Mouse (Mus musculus): ENCODE results near the gene Klhdc1.
A peak's percentile ranks its signal among the peaks of the same experiment; 100 is the strongest.

The Klhdc1 gene

GRCm38 (mm10) chr12:69240876-69241275 is at the start of gene Klhdc1:
Gene Klhdc1, plus strand, starts transcription at chr12:69241176.
- no peak for DNase-seq (ENCODE audit: low read depth, low spot score)

GRCm38 (mm10) chr12:69191396-69191795 is 49.6 kb upstream of the Klhdc1 start:
- DNase-seq (ENCODE audit: low read depth, low spot score) = no peak

- no peak for DNase-seq (ENCODE audit: low read depth, low spot score)
Measured at GRCm38 (mm10) chr12:69192637-69193036, 48.3 kb upstream of the Klhdc1 start.

- DNase-seq (ENCODE audit: low read depth, low spot score) = peak; percentile 54
Measured at GRCm38 (mm10) chr12:69196444-69197377, 44.3 kb upstream of the Klhdc1 start, which contains the start of gene Gm49383. Gene Gm49383, minus strand, starts transcription at chr12:69197104.

- DNase-seq (ENCODE audit: low read depth, low spot score) = no peak
Measured at GRCm38 (mm10) chr12:69197378-69198163, 43.4 kb upstream of the Klhdc1 start.

- DNase-seq (ENCODE audit: low read depth, low spot score) = peak; percentile 51
Measured at GRCm38 (mm10) chr12:69198164-69198535, 42.8 kb upstream of the Klhdc1 start, which contains the start of gene Dnaaf2. Gene Dnaaf2, minus strand, starts transcription at chr12:69198429.

- no peak for DNase-seq (ENCODE audit: low read depth, low spot score)
Measured at GRCm38 (mm10) chr12:69198985-69199384, 42.0 kb upstream of the Klhdc1 start.

GRCm38 (mm10) chr12:69204052-69204833 is 36.7 kb upstream of the Klhdc1 start, which contains the start of gene Gm49384:
Gene Gm49384, minus strand, starts transcription at chr12:69204267.
- DNase-seq (ENCODE audit: low read depth, low spot score) = no peak

- no peak for DNase-seq (ENCODE audit: low read depth, low spot score)
Measured at GRCm38 (mm10) chr12:69207396-69207795, 33.6 kb upstream of the Klhdc1 start.

GRCm38 (mm10) chr12:69207926-69208325 is 33.0 kb upstream of the Klhdc1 start:
- DNase-seq (ENCODE audit: low read depth, low spot score) = no peak

- no peak for DNase-seq (ENCODE audit: low read depth, low spot score)
Measured at GRCm38 (mm10) chr12:69208520-69208919, 32.5 kb upstream of the Klhdc1 start.

- DNase-seq (ENCODE audit: low read depth, low spot score) = no peak
Measured at GRCm38 (mm10) chr12:69210056-69210979, 30.7 kb upstream of the Klhdc1 start.

GRCm38 (mm10) chr12:69211057-69211456 is 29.9 kb upstream of the Klhdc1 start:
- DNase-seq (ENCODE audit: low read depth, low spot score) = no peak

- DNase-seq (ENCODE audit: low read depth, low spot score) = no peak
Measured at GRCm38 (mm10) chr12:69213186-69213777, 27.7 kb upstream of the Klhdc1 start.

GRCm38 (mm10) chr12:69214393-69214792 is 26.6 kb upstream of the Klhdc1 start:
- no peak for DNase-seq (ENCODE audit: low read depth, low spot score)

GRCm38 (mm10) chr12:69215000-69215785 is 25.8 kb upstream of the Klhdc1 start:
- DNase-seq (ENCODE audit: low read depth, low spot score) = no peak

GRCm38 (mm10) chr12:69216587-69216986 is 24.4 kb upstream of the Klhdc1 start:
- DNase-seq (ENCODE audit: low read depth, low spot score) = no peak

- no peak for DNase-seq (ENCODE audit: low read depth, low spot score)
Measured at GRCm38 (mm10) chr12:69220613-69221277, 20.2 kb upstream of the Klhdc1 start.

Measured in embryo, embryonic 11.5 days (tissue).